10 mouse cellular contexts compared by ENCODE assay signal in the genomic region with DNA sequence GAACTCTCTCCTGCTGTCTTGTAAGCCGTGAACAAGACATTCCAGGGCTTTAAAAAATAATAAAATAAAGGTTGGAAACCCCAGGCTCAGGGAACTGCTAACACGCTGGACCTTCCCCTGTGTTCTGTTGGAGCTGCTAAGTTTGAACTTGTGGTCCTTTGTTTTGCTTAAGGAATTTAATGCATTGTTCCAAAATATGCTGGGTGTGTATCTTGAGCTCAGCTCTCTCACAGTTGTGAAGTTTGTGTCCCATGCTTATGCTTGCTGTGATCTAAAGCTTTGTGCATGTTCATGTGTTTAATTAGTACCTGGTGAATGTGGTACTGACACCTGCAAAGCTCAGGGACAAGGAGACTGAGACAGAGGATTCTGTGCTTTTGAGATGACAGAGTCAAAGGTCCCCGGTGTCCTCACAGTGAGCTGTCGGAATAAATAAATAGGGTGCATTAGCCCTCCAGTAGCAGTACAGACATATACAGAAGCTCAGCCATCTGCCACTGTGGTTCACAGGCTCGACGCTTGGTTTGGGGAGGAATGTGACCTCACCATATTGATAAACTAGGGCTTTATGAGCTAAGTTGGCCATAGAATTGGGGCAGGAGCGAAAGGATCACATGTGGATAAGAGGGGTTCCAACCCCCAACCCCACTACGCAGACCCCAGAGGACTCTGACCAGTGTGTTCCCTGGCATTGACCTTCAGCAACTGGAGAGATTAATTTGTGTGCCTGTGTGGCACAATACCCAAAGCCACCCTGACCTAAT.
DNase-seq lines count a peak whose midpoint lies in the region; ATAC-seq and TF ChIP-seq lines count a peak whose summit lies in the region.
"Had no signal": no experiment of that assay in that cellular context is flagged by ENCODE, and none has a peak within 500 bp of the region (broad histone marks: within the 10 kb centered on the region; RNA-seq: fewer than 3 reads in every experiment).

No protein-coding gene starts in this region.

- ATAC-seq in heart, postnatal 0 days (ENCODE audit: insufficient read depth, low read depth), result no peak
- no peak for ATAC-seq in intestine, postnatal 0 days
- ATAC-seq in CD4-positive, CD25-positive, alpha-beta regulatory T cell, adult 4 months, result no peak
- ATAC-seq in megakaryocyte-erythroid progenitor cell, adult 5-6 weeks (replicated peaks; ENCODE audit: low FRiP score, low TSS enrichment, poor library complexity, severe bottlenecking), result no peak
- ATAC-seq: liver, postnatal 0 days had no signal

- H3K27ac ChIP-seq in heart, postnatal 0 days (ENCODE audit: low read depth), result peak overlapping the region; percentile 41; the same call in 1 of the 2 replicates
- peak overlapping the region; percentile 63 for H3K27ac ChIP-seq in embryonic fibroblast, embryonic 13.5 days (ENCODE audit: insufficient read depth, low read length)
- H3K27ac ChIP-seq in intestine, postnatal 0 days (ENCODE audit: low read depth, low read length), result 0 out of 2 replicates have a peak overlapping the region, but pooled peaks have one; percentile 37
- 0 out of 2 replicates have a peak overlapping the region, but pooled peaks have one; percentile 0 for H3K27ac ChIP-seq in olfactory bulb, adult 2 months (ENCODE audit: insufficient read depth, low read depth, low read length)

- H3K27me3 ChIP-seq in heart, postnatal 0 days (ENCODE audit: control insufficient read depth, insufficient read depth, low read length), result no peaks in the 10 kb centered on the region
- no peaks in the 10 kb centered on the region for H3K27me3 ChIP-seq in intestine, postnatal 0 days (replicated peaks; ENCODE audit: control insufficient read depth, insufficient read depth, low read length)

- DNase-seq in heart, postnatal 0 days (ENCODE audit: low spot score), result no peak
- no peak for DNase-seq in heart, postnatal 10 days
- no peak for DNase-seq in left cerebral cortex, adult 9 months (ENCODE audit: low spot score in 2 of 2)
- DNase-seq: kidney, adult 8-10 months; liver, postnatal 0 days had no signal

- no peak overlapping the region for H3K4me3 ChIP-seq in heart, postnatal 0 days (ENCODE audit: low read depth, low read length)
- H3K4me3 ChIP-seq in embryonic fibroblast, embryonic 13.5 days (ENCODE audit: insufficient read depth, low read length), result no peak overlapping the region
- no peak overlapping the region for H3K4me3 ChIP-seq in intestine, postnatal 0 days (ENCODE audit: low read depth, low read length)
- H3K4me3 ChIP-seq in olfactory bulb, adult 2 months (ENCODE audit: insufficient read depth, low read depth, low read length), result no peak overlapping the region

- H3K9ac ChIP-seq in heart, postnatal 0 days (replicated peaks; ENCODE audit: low read depth, low read length), result no peak overlapping the region
- H3K9ac ChIP-seq in intestine, postnatal 0 days (ENCODE audit: low read depth, low read length), result no peak overlapping the region
- H3K9ac ChIP-seq: liver, postnatal 0 days had no signal

- H3K4me1 ChIP-seq in heart, postnatal 0 days (ENCODE audit: control insufficient read depth, insufficient read depth), result peaks cover 16% of the 10 kb centered on the region; the same call in 1 of the 2 replicates
- H3K4me1 ChIP-seq in embryonic fibroblast, embryonic 13.5 days (ENCODE audit: control insufficient read depth, insufficient read depth, low read length), result peaks cover 23% of the 10 kb centered on the region
- H3K4me1 ChIP-seq in intestine, postnatal 0 days (replicated peaks; ENCODE audit: control insufficient read depth, insufficient read depth, low read length), result peaks cover 6% of the 10 kb centered on the region; the same call in 1 of the 2 replicates
- H3K4me1 ChIP-seq in olfactory bulb, adult 2 months (ENCODE audit: control insufficient read depth, insufficient read depth, low read length), result peaks cover 15% of the 10 kb centered on the region

- intact Hi-C loops in heart, postnatal 10 days (cut with DNase I), result no loop called here

- no peak for TF ChIP-seq EP300 in heart, postnatal 0 days (IDR thresholded peaks at IDR 0.05; ENCODE audit: low read depth)

- 70% methylated on average over 8 of the region's 8 CpGs for WGBS in heart, postnatal 0 days
- 58% methylated on average over 8 of the region's 8 CpGs for WGBS in intestine, postnatal 0 days
- 75% methylated on average over 8 of the region's 8 CpGs for WGBS in olfactory bulb, adult 2 months

- H3K9me3 ChIP-seq in heart, postnatal 0 days (replicated peaks; ENCODE audit: control insufficient read depth, low read length), result no peaks in the 10 kb centered on the region; the same call in 1 of the 2 replicates
- H3K9me3 ChIP-seq in intestine, postnatal 0 days (ENCODE audit: control insufficient read depth), result no peaks in the 10 kb centered on the region

- no peak for TF ChIP-seq CTCF in heart, postnatal 0 days (IDR thresholded peaks at IDR 0.05; ENCODE audit: low read depth)
- TF ChIP-seq CTCF in embryonic fibroblast, embryonic 13.5 days (IDR thresholded peaks at IDR 0.05; ENCODE audit: borderline replicate concordance, insufficient read depth, low read length), result no peak
- TF ChIP-seq CTCF in intestine, postnatal 0 days (IDR thresholded peaks at IDR 0.05; ENCODE audit: low read depth), result no peak
- no peak for TF ChIP-seq CTCF in olfactory bulb, adult 2 months (IDR thresholded peaks at IDR 0.05; ENCODE audit: insufficient read depth, low read depth, low read length)

- no peak overlapping the region for H3K4me2 ChIP-seq in heart, postnatal 0 days (ENCODE audit: low read depth, low read length)
- no peak overlapping the region for H3K4me2 ChIP-seq in intestine, postnatal 0 days (replicated peaks; ENCODE audit: low read depth)

- no peak for TF ChIP-seq POLR2A in embryonic fibroblast, embryonic 13.5 days (IDR thresholded peaks at IDR 0.05; ENCODE audit: low read depth, low read length)
- TF ChIP-seq POLR2A in olfactory bulb, adult 2 months (IDR thresholded peaks at IDR 0.05; ENCODE audit: insufficient read depth, low read depth, low read length), result no peak

- H3K36me3 ChIP-seq in heart, postnatal 0 days (replicated peaks; ENCODE audit: control insufficient read depth, insufficient read depth, low read length), result no peaks in the 10 kb centered on the region
- no peaks in the 10 kb centered on the region for H3K36me3 ChIP-seq in intestine, postnatal 0 days (ENCODE audit: control insufficient read depth, insufficient read depth)

Comparison
In these comparisons a context has a peak if more than half of its experiments do, and no peak if none do; other contexts are left out.
1. H3K27ac ChIP-seq: peak in every context shown above with its lines; median percentile 63 in embryonic fibroblast, embryonic 13.5 days; 41 in heart, postnatal 0 days; 37 in intestine, postnatal 0 days; 0 in olfactory bulb, adult 2 months.